Mouse (Mus musculus) natural killer cell, adult 2 months (primary cell): Measurements from ENCODE around the gene Ypel1.

Experiments used
- DNase-seq, 2 experiments: peaks; one replicate each; pipeline ENCODE4 v3.0.0; 2022; ENCODE audit warnings: low spot score in 2 of 2

Gene Ypel1

GRCm38 (mm10) chr16:17086669-17087193, 17.2 kb downstream of the Ypel1 start:
- peak in 1 of 2 experiments; percentile 7 for DNase-seq

DNA sequence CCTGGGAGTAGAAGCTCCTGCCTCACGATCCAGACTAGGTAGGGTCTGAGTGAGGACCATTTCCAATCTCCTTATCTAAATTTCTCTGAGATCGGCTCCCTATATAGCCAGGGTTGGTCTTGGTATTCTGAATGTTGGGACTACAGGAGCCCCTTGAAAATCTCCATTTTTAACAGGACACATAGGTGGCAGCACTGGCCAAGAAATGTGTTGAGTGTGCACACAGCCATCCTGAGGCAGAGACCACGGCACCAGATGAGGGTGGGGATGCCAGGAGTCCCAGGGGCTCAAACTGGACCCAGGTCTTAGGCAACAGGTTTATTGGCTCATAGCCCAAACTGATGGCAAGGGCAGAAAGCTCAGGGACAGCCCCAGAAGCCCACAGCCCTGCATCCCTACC, 18.9 kb downstream of the Ypel1 start:
- DNase-seq: no peak

GRCm38 (mm10) chr16:17096938-17097337, 27.4 kb downstream of the Ypel1 start:
- DNase-seq: no peak

- no peak for DNase-seq
Measured at GRCm38 (mm10) chr16:17102630-17103220, 33.2 kb downstream of the Ypel1 start.

DNA sequence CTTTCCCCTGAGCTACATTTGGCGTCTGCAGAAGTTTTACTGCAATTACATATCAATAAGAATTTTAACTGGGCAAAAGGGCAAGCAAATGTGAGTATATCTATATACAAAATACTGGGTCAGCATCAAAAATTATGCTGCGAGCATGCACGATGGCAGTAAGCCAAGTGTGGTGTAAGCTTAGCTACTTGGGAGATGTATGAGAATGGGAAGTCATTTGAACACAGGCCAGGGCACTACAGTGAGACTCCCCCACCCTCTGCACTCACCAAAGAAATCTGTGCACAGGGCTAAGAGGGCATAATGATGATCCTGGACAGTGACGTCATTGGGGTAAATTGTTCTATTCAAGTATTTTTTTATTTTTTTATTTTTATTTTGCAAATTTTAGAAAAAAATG, 35.1 kb downstream of the Ypel1 start:
- DNase-seq: no peak

DNA sequence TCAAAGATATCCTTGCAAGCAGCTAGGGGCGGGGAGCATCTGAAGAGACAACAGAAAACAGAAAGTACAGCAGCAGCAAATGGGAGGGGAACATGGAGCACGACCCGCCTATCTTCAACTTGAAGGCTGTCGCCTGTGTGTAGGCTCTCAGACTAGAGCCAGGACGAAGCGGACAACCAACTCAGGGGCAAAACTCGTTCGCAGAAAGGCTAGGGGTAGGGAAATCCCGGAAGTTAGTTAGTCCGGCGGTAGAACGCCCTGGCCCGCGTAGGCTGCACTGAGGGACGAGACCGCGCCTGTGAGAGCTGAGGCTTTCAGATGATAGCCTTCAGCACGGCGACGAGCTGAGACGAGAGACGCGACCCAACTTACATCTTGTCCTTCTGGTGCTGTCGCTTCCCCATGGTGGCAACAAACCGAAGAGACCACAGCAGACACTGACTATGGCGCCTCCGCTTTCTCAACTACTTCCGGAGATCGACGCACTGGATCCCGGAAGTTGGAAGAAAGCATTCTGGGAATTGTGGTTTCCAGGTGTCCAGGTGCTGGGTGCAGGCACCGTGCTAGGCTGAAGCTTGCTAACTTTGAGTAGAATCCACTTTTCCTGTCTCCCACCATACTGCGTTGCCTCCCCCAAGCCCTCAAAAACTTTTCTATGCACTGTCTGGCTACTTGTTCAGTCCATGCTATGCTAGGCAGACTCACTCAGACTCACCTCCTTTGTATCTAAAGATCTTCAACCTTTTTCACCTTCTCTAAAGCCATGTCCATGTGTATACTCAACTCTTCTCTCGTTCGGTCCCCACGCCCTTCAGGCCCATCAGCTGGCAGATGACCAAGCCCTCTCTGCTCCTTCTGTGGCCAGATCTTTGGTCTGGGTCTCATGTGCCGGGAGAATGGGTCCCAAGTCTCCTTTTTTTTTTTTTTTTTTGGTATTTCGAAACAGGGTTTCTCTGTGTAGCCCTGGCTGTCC, 41.6 kb downstream of the Ypel1 start, which contains the start of gene Ppil2:
Gene Ppil2, minus strand, starts transcription at position 487 of the 973 bp plus-strand sequence.
- DNase-seq: peak; percentile 68 to 71

- DNase-seq: no peak
Measured at GRCm38 (mm10) chr16:17117309-17117799, 47.9 kb downstream of the Ypel1 start.

- no peak for DNase-seq
Measured at GRCm38 (mm10) chr16:17121569-17121968, 52.1 kb downstream of the Ypel1 start.

DNA sequence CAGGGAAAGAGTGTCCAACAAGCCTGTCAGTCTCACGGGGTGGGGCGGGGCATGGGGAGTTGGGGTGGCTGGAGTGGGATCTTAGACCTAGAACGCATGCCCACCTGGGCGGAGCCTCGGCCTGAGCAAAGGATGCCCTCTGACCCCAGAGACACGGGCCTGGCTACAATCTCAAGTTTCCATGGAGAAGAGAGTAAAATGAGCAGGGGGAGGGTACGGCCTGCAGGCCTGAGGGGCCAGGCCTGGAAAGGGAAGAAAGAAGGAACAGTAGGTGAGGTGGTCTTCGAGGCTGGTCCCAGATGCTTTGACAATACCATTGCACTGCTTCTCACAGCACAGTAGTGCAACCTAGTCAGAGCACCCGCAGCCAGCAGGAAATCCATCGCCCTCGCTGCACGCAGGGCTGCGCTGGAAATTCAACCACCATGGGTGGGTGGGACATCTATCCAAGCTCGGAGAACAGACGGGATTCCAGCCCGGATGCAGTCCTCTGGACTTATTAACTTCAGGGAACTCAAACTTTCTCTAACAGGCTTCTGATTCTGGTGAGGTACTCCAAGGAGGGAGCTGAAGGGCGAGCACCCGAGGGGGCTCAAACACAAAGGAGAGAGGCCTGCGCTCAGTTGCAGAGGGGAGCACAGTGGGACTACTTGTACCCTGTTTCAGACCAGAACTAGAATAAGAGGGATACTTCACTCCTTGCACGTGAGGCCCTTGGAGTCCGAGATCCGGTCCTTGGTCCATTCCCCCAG, 54.8 kb downstream of the Ypel1 start:
- DNase-seq: no peak

DNA sequence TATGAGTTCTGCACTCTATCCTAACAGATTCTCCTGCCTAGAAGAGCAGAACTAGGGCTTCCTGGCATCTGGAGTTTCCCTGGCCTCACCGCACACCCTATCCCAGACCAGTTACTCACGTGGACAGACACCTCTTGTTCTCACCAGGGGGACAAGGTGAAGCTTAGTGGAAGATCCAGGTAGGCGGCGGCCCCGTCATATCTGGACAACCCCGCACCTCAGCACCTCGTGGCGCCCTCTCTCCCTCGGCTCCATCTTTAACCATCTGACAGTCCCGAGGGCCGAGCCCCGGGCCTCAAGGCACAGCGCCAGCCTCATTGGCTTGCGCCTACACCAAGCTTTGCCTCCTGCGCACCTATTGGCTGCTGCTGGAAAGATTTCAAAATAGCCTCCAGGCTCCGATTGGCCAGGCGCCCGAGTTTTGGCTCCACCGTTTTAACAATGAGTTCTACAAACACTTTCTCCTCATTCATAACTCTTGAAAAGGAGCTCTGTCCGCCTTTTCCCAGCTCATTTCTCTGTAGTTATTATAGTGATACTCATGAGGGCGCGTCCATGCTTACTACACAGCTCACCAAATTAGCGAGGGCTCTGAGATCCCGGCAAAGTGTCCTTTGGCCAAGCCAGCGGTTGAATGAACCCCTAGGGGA, 55.5 kb downstream of the Ypel1 start, which contains the start of gene 2610318N02Rik:
Gene 2610318N02Rik, minus strand, starts transcription at position 297 of the 650 bp plus-strand sequence.
- DNase-seq: peak; percentile 66 to 71

DNA sequence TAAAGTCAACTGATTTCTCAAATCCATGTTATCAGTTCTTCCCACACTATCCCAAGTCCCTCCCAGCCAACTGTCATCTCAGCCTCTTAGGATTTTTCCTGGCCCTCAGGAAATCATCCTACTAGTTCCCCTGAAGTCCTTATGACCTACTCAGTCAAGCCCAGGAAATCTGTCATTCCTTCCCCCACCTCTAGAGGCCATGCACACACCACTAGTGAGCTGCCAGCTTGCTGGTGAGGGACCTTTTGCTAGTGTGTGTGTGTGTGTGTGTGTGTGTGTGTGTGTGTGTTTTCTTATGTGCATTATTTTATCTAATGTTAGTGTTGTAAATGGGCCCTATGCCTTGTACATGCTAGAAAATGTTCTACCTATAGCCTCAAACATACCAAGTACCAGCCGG, 57.8 kb downstream of the Ypel1 start:
- DNase-seq: peak; percentile 50 to 66

DNA sequence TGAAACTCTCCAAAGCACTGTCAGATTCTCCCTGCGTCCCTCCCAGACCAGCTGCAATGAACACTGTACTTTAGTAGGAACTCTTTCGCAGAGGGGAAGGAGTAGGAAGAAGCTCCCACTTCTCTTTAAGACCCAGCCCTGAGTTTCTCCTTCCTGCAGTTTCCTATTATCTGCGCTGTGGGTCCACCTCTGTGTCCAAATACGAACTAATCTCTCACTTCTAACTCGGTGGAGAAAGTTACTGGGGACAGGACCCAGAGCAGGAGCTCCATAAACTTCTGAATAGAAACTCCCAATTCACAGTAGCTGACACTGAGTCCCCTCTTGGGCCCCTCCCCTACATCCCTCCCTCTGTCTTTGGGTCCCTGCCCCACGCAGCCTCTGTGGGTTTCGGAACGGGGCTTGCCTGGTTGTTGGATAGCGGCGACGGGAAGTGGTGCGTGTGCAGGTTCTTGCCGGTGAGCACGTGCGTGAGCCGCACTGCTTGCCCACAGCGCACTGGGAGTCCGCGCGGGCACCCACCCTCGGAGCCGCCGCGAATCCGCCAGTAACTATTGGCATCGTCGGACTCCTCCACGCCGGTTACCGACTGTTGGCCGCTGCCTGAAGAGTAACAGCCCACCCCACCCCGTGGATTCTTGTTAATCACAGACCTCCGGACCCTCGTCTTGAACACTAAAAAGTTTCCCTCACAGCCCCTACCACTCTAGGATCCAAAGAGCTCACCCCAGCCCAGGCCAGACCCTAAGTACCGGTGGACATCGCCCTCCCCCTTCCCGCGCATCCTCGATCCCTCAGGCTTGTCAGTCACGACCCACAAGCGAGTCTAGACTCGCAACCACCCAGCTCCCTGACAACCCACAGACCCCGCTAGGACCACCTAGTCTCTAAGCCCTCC, 61.9 kb downstream of the Ypel1 start:
- peak; percentile 13 to 20 for DNase-seq

DNA sequence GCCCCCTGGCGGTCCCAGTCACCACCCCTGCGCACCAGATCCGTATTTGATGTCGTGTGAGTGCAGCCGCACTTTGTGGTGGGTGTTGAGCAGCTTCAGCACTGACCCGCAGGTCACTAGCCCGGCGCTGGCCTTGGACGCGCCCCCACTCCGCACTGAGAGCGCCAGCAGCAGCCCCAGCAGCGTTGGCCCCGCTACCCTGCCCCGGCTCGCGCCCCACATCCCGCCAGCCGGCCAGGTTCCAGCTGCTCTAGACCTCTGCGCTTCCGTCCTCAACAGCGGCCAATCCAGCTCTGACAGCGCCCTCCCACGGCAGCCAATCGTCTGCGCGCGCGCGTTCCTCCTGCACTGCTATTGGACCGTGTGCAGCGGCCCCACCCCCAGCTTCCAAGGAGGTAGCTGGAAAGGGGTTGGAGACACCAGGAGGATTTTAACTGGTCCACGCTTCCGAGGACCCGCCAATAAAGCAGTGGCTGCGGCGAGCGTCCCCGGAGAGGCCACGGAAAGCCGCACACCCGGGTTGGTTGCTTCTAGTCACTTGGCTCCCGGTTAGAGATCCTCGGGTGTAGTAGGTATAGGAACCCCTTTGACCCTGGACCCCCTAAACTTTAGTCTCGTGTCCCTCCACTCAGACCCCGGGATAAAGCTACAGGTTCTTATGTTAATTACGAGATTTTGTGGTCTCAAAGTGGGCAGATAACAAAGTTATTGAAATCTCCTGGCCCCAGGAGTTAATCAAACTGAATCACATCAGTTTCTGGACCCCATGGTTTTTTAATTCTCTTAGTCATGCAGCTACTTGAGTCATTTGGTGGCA, 62.8 kb downstream of the Ypel1 start, which contains the start of gene Sdf2l1:
Gene Sdf2l1, minus strand, starts transcription at position 295 of the 817 bp plus-strand sequence.
- DNase-seq: peak; percentile 89 to 93

- no peak for DNase-seq
Measured at GRCm38 (mm10) chr16:17132906-17133200, 63.4 kb downstream of the Ypel1 start.
